Mouse (Mus musculus) urinary bladder, postnatal 25 days (tissue): ENCODE data around the gene Egfr.

Experiments
- DNase-seq: peaks from one replicate; pipeline ENCODE4 v3.0.0; 2022; ENCODE audit warnings: low spot score

The Egfr gene

DNA sequence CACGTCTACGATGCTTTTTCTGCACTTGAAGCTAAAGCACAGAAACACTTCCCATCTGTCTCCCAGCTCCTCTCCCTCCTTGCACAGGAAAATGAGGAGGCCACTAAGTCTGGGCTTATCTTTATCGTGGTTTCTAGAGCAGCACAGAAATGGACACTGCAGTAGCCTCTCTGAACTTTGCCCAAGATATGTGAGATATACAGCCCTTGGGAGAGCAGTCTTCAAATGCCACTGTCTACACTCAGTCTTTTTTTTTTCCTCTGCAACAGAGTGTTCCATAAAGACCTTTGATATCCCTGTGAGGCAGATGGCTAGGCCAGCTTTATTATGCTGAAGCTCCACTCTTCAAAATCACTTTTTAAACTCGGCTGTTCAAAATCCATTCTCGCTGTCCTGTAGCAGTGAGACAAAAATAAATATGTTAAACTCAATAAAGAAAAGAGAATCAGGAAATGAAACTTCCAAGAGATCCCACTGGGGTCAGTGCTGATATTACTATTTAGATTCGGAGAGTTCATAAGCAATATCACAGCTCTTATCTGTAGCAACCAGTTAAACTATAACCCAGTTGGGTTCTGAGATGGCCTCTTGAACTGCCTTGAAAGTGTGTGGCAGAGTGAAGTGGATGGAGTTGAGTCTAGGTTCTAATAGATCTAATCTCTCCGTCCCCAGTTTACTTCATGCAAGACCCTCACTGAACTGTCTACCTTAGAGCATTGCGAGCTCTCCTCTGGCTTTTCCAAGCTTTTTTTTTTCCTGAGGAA is 148.8 kb downstream of the Egfr start:
- DNase-seq, result no peak

DNA sequence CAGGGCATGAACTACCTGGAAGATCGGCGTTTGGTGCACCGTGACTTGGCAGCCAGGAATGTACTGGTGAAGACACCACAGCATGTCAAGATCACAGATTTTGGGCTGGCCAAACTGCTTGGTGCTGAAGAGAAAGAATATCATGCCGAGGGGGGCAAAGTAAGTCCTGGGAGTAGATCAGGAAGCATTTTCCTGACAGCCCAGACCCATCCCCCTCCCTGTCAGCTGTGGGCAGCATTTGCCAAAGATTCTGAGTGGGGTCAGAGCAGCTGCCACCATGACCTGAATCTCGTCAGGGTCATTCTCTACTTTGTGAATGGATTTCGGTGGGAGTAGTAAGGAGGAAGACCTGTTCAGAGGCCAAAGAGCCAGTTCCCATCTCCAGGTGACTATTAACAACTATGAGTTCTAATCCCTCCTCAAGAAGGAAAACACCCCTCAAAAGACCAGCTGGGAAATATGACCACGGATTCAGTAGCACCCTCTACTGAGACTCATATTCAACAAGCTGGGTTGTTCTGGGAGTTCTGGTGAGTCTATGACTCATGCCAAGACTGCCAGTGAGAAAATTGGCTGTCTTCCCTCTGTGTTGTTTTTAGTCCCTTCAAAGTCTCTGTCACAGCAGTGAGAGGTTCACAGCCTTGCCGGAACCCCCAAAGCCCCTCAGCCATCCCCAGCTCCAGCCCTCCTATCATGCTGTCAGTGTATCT is 152.5 kb downstream of the Egfr start:
- DNase-seq, result no peak

DNA sequence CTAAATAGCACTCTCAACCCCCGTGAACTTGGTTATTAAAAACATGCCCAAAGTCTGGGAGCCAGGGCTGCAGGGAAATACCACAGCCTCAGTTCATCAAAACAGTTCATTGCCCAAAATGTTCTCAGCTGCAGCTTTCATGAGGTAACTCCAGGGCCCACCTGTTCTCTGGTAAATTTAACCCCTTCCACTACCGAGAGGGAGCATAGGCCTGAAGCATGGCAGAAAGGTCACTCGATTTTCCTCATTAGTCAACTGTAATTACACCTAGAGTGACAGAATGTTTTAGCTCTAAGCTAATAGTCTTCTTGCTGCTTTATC is 153.0 kb downstream of the Egfr start:
- no peak for DNase-seq

DNA sequence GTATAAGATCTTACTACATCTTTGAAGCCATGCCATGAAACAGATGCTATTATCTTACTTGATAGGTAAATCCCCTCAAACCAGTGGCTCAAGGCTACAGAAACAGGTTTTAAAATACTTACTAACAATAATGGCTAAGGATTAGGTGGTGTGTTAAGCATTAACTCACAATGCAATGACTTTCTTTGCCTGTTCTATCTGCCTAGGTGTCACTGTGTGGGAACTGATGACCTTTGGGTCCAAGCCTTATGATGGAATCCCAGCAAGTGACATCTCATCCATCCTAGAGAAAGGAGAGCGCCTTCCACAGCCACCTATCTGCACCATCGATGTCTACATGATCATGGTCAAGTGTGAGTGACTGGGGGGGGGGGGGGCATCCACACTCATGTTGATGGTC is 154.5 kb downstream of the Egfr start:
- DNase-seq, result no peak

DNA sequence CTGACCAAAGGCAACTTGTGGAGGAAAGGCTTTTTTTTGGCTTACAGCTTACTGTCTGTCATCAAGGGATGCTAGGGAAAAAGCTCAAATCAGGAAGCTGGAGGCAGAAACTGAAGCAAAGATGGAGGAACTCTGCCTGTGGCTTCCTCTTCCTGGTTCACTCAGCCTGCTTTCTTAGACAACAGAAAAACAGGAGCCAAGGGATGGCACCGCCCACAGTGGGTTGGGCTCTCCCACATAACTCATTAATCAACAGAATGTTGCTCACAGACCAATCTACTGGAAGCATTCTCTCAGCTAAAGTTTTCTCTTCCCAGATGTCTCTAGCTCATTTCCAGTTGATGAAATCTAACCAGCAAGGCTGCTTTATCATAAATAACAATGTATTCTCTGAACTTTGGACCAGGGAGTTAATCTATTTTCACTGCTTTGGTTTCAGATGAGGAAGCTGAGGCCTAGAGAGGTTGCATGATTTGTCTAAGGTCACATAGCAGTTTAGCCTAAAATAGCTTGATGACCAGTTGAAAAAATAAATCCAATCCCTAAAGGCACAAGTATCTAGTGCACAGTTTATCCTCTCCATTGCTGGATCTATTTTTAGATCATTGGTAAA is 155.6 kb downstream of the Egfr start:
- DNase-seq, result no peak

DNA sequence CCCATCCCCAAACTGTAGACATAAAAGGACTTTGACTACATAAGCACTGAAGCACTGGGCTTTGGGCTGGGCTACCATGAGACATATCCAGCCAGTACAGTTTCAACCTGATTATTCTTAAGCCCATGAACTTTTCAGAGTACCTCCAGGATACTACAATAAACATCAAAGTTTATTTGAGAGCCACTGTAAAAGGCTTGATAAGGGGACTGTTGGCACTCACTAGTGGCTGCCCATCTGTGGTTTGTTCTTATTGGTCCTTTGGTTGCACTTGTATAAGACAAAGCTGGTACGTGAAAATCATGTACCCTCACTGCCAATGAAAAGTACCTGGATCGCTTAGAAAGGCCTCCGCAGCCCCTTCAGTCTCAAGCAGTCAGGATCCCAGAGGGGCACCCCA is 162.8 kb downstream of the Egfr start:
- no peak for DNase-seq

DNA sequence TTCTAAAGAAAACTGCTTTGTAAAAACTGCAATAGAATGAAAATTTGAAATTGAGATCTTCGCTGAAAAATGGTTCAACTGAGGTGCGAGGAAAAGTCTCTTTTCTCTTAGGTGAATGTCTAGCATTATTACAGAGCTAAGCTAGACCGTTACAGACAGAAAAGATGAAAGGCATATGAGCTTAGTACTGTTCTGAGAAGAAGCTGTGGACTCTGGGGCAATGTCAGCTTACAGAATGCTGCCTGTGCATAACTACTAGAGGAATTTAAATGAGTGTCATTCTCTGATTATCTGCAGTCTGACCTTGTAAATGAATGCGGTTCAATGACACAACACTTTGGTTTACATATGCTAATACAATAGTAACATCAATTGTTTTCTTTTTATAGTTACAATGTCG is 163.8 kb downstream of the Egfr start:
- no peak for DNase-seq

DNA sequence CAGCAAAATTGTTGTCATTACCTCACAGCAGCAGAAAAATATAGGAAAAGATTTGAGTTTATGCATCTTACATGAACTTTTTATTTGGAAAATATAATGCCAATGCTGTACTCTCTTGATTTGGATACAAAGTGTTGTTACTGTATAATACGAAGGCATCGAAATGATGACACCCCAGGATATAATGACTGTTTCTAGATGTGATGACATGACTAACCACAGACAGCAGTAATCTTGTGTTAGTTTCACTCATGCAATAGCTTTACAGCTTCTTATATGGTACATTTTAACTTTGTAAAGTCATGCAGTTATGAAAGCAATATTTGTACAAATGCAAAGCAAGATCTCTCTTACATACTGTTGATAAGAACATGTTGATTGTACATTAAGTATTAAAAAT is 165.5 kb downstream of the Egfr start:
- no peak for DNase-seq

DNA sequence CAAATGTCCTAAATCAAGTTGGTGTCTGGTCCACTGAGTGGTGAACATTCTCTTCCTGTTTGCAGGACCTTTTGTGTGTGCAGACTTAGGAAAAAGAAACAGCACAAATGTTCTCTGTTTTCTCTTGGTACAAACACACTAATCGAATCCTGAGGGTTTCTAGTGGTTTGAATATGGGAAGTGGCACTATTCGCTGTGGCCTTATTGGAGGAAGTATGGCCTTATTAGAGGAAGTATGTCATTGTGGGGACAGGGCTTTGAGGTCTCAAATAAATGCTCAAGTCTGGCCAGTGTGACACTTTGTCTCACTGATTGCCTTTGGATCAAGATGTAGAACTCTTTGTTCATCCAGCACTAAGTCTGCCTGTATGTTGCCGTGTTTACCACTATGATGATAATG is 180.2 kb downstream of the Egfr start:
- no peak for DNase-seq

DNA sequence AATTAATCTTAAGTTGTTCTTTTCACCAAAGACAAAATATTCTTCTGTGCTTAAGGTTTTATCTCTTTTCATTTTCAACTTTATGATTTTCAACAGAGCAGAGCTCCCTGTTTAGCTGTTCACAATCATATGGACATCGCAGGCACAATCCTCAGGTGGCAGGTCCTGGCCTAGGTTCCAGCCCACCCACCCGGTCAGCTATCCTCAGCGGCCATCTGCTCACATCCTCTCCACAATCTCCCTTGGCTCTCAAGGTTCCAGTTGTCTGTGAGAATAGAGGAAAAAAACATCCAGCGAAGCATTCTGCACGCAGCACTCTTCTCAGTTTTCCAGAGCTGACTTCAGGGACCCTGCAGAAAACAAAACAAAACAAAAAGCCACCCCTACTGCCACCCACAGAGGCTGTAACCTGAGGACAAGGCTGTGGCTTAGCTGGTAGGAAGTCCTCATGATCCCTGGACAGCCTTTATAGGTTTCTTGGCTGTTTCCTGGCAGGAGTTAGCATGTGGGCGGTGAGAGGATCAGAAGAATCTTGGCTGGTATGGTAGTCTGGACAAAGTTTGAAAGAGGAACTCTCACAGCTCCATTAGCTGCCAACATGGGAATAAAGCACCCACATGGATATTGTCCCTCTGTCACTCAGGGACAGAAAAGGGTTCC is 183.7 kb downstream of the Egfr start:
- no peak for DNase-seq

DNA sequence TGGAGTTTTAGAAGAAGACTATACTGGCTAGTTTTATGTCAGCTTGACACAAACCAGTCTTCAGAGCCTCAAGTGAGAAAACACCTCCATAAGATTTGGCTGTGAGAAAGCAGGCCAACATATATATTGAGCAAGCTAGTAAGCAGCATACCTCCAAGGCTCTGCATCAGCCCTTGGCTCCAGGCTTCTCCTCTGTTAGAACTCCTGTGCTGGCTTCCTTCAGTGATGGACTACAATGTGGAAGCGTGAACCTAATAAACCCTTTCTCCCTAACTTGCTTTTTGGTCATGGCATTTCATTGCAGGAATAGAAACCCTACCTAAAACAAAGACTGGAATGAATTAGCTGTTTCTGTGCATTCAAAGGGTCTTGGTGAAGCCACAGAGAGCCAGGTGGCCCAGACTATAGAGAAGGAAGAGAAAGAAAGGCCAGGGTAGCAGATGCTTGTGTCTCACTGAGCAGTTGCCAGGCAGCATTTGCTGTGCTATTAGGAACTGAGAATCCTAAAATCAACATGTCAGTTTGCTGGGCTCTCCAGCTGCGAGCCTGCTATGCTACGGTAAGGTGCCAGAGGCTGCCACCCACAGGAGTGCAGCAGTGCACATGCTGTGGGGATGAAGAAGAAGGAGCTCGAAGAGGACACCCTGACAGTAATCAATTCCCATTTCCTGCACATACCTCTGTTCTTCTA is 189.2 kb downstream of the Egfr start:
- DNase-seq, result no peak

DNA sequence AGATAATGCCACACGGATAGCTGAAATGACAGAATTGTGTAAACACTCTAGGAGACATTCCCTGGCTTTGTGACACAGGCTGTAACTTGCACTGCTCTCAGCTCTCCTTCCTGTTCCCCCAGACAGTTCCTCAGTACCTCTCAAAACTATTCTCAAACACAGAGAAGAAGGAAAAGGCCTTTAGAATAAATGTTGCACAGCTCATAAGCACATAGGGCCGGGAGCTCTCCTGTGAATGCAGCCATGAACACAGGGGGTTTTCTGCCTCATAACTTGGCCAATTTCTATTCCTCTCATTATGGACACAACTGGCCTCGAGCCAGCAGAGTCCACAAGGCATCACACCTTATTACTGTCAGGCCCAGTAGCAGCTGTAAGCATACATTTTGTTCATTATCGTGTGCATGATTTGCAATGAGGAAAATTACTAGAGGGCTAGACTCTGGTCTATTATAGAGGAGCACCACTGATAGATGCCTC is 190.0 kb downstream of the Egfr start:
- DNase-seq, result no peak

DNA sequence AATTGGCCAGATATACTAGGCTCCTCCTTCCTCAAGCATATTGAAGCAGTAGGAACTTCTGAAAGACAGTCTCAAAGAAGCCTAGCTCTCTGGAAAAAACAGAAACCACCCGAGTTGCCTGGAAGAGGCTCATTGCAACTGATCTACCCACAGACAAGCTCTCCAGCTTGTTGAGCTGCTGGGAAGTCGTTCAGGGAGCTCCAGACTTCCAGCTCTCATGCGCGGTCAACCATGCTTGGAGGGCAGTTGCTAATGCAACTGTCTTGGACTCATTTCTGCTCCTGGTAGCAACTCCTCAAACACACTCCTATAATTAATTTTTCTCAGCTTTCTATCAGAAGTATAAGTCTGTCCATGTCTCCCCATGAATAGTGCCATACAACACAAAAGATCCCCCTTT is 191.0 kb downstream of the Egfr start:
- DNase-seq, result no peak

DNA sequence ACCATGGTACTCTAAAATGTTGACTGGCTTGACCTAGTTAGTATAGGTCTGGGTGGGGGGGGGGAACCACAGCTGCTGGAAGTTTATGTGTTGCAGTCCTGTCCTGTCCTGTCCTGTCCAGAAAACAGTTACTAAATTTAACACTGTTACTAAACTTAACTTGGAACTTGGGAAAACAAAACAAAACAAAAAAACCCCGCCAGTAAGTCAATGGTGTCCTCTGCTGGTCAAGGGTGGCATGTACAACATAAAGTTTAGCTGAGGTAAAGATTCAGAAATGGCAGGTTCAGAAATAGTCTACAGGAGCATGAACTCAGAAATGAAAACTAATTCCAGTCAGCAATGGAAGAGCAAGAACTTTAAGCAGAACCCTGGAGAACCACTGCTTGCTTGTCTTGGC is 196.8 kb downstream of the Egfr start:
- no peak for DNase-seq

DNA sequence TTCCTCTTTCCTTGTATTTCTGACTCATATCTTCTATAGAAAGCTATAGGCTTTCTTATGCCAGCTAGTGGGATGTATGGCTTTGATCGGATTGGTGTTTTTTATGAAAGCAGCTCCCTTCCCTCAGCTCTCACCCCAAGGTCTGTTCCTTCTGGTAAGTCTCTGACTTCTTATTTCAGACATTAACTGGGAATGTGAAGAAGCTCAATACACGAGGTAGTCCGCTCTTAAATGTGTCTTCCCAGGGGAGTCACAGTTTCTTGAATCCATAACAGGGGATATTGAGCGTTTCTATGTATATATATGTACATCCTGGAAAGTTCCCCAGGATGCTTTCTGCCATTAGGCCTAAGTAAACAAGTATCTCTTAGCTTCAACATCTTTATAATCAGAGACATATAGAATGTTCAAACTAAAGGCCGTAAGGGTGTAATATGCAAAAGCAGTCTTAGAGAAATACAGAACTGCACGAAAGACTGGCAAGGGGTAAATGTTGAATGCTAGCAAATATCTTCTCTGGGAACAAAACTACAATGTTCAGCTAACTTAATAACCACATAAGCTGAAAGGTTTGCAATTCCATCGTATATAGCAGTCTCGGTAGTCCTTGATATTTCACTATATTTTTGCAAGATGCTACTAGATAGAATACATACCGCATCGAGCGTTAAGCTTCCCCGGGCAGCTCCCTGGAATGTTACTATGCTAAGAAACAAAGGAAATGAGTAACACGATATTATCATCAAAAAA is 198.4 kb downstream of the Egfr start:
- DNase-seq, result no peak

DNA sequence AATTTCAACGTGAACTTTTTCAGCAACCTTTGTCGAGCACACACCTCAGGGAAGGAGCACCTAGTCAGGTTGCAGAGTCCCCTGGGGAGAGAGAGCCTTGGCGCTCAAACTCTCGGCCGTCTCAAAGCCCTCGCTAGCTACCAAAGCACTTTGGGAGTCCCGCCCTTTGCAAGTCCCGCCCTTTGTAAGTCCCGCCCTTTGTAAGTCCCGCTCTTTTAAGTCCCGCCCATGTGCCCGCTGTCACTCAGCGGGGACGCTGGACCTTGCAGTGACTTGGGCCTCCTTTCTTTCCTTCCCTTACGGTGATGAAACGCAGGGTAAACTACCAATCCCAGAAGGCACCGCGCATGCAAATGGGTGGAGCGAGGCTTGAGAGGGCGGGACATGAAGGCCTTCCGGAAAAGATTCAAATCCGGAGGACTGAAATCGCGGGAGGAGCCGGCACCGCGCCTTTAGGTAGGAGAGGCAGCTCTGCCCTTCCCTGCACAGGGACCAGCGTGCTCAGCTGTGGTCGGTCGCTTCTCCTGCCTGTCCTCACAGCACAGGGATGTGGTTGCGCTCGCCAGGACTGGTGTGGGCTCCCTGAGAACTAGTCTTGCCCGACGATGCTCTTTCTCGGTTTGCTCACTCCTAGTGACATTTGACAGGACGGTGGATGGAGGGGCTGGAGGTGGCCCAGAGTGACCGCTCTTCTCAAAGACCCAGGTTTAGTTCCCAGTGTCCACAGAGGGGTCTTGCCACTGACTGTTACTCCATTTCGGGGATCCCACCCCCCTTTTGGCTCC is 199.2 kb downstream of the Egfr start, which contains the start of gene Fbxo48:
TSS of gene Fbxo48 (plus strand) at position 400 of the 785 bp plus-strand sequence.
- DNase-seq, result peak; percentile 87

DNA sequence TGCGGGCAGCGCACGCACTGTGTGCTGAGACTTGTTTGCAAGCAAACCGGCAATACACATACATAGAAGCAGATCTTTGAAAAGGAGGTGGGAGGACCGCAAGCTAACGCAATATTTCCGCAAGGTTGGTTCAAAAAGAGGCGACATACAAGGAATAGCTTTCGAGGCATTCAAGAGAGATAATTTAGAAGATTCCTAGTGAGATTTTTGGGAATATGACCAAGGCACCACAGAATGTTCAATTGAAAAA is 199.7 kb downstream of the Egfr start:
- DNase-seq, result no peak

DNA sequence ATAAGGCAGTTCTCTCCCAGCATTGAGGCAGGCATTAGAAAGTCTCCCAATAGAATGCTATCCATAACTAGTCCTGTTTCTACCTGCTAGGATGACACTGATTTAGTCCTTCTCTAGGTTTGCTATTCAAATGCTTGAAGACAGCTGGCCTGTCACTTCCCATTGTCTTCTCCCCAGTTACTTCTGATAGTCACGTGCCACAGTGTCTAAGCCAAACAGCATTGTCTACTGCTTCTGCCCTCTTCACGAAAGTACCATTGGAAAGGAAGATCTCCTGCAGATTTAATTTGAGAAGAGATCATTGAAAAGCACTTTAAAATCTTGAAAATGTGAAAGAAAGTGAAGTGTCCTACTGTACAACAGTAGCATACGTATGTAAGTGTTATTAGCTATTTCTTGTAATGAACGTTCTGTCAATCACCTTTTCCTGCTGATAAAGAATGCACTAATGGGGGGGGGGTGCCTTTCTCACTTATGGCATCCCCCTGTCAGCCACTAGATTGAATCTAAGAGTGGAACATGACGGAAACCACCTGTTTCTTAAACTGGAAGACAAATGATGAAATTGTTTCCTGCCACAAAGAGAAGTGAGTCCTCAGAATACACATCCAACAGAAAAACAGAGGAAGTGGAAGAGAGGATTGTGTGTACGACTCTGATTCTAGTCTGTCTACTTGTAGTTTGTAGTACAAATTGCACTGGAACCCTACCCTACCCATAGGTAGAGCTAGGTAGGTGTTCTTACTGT is 204.3 kb downstream of the Egfr start:
- no peak for DNase-seq

DNA sequence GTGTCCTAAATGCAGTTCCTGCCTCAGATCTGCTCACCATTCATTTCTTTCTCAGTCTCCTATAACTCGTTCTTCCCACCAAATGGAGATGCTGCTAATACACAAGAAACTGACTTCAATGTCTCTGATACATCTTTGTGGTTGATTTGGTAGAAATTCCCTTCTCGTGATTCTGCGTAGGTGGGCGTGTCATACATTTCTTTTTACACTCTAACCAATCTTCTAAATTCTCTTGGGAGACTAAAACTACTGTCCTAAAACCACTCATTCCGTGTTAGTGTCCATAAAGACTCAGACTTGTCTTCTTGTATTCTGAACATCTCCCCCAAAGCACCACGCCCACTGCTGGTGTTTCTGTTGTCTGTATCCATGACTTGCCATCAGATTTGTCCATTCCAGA is 205.0 kb downstream of the Egfr start:
- no peak for DNase-seq

DNA sequence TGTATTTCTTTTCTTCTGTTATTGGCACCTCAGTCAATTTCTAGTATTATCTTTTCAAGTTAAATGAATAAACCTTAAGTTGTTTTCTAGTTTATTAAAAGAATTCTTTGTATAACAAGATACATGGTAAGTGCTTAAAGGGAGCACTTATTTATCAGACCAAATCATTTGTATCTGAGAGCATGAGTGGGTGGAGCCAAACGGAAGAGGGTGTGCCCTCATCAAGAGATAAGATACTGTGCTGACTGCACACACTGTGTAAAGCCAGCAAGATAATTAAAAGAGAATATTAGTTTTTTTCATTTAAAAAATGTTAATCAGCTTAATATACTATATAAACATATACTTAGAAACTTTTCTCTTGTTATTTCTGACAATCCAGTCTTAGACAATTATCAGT is 206.5 kb downstream of the Egfr start:
- DNase-seq, result no peak
